ENCODE assay signal across 8 mouse cellular contexts in the genomic region with DNA sequence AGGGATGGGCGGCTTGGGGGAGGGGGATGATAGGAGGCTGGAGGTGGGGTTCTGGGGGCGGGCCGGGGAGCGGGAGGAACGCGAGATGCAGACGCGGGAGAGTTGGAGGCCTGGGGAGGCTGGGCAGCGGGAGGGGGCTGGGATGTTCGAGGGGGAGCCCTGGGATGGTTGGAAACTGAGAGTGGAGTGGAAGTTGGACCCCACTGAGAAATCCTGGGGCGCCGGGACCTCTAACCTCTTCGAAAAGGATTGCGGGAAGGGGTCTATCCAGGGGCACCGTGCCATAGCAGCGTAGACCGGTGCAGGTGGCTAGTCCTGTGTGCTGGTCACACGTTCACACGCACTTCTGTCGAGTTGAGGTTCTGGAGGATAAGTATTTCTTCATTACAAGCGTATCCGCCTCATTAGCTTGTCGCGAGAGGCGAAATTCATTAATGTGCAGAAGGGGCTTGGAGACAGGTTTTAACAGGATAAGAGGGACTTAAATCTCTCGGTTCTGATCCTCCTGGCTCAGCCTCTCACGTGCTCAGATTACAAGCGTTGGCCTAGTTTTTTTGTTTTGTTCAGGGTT. TPM values are rescaled to one million over a fixed set of nuclear protein-coding genes. Genes with fewer than 3 reads are reported as not detected.
DNase-seq lines count a peak whose midpoint lies in the region; ATAC-seq and TF ChIP-seq lines count a peak whose summit lies in the region.

No protein-coding gene starts in this region.

- H3K4me2 ChIP-seq in embryonic facial prominence, embryonic 15.5 days (replicated peaks) = peak overlapping the region; percentile 79
- peak overlapping the region; percentile 71 for H3K4me2 ChIP-seq in limb, embryonic 15.5 days
- peak overlapping the region; percentile 84 for H3K4me2 ChIP-seq in stomach, embryonic 15.5 days

- H3K4me1 ChIP-seq in embryonic facial prominence, embryonic 15.5 days = peaks cover 11% of the 10 kb centered on the region
- H3K4me1 ChIP-seq in limb, embryonic 15.5 days = peaks cover 19% of the 10 kb centered on the region
- peaks cover 8% of the 10 kb centered on the region; the same call in 1 of the 2 replicates for H3K4me1 ChIP-seq in stomach, embryonic 15.5 days

- H3K9ac ChIP-seq in embryonic facial prominence, embryonic 15.5 days = peak overlapping the region; percentile 53
- peak overlapping the region; percentile 76 for H3K9ac ChIP-seq in limb, embryonic 15.5 days
- H3K9ac ChIP-seq in stomach, embryonic 15.5 days = peak overlapping the region; percentile 53

- H3K36me3 ChIP-seq in embryonic facial prominence, embryonic 15.5 days = peaks cover 15% of the 10 kb centered on the region; the same call in 1 of the 2 replicates
- peaks cover 9% of the 10 kb centered on the region; the same call in 1 of the 2 replicates for H3K36me3 ChIP-seq in limb, embryonic 15.5 days
- 0 out of 2 replicates have a peak, but pooled peaks cover 4% of the 10 kb centered on the region for H3K36me3 ChIP-seq in stomach, embryonic 15.5 days

- TF ChIP-seq CTCF in layer of hippocampus, adult 2 months (conservative IDR thresholded peaks at IDR 0.05) = no peak

- no peak for DNase-seq in layer of hippocampus, adult 2 months (ENCODE audit: low spot score in 2 of 2)
- no peak for DNase-seq in layer of hippocampus, adult 9-11 months
- peak; percentile 55 for DNase-seq in MN1 (ENCODE audit: low spot score)
- DNase-seq in thymus, adult 18-20 months = no peak

- H3K9me3 ChIP-seq in embryonic facial prominence, embryonic 15.5 days (replicated peaks) = no peaks in the 10 kb centered on the region
- no peaks in the 10 kb centered on the region for H3K9me3 ChIP-seq in limb, embryonic 15.5 days
- no peaks in the 10 kb centered on the region for H3K9me3 ChIP-seq in stomach, embryonic 15.5 days

- H3K4me3 ChIP-seq in layer of hippocampus, adult 2 months = peak overlapping the region; percentile 80
- peak overlapping the region; percentile 65 for H3K4me3 ChIP-seq in embryonic facial prominence, embryonic 15.5 days (replicated peaks)
- peak overlapping the region; percentile 71 for H3K4me3 ChIP-seq in limb, embryonic 15.5 days
- peak overlapping the region; percentile 72 for H3K4me3 ChIP-seq in stomach, embryonic 15.5 days (replicated peaks)

- peak overlapping the region; percentile 91 for H3K27ac ChIP-seq in layer of hippocampus, adult 2 months
- H3K27ac ChIP-seq in embryonic facial prominence, embryonic 15.5 days (replicated peaks) = peak overlapping the region; percentile 53
- peak overlapping the region; percentile 86 for H3K27ac ChIP-seq in limb, embryonic 15.5 days
- peak overlapping the region; percentile 31; the same call in 1 of the 2 replicates for H3K27ac ChIP-seq in stomach, embryonic 15.5 days

- ATAC-seq in embryonic facial prominence, embryonic 15.5 days (ENCODE audit: insufficient number of reproducible peaks, low FRiP score, low TSS enrichment, low read depth) = no peak
- peak; percentile 13; the same call in 1 of the 2 replicates for ATAC-seq in limb, embryonic 15.5 days (ENCODE audit: insufficient number of reproducible peaks, low FRiP score, low TSS enrichment, low read depth)
- peak; percentile 3; the same call in 1 of the 2 replicates for ATAC-seq in stomach, embryonic 15.5 days (ENCODE audit: insufficient read depth, low FRiP score, low read depth)
- no peak for ATAC-seq in granulocyte monocyte progenitor cell, adult 5-6 weeks (replicated peaks; ENCODE audit: poor library complexity, severe bottlenecking)

- under 1% methylated on average over 28 of the region's 28 CpGs for WGBS in embryonic facial prominence, embryonic 15.5 days
- WGBS in limb, embryonic 15.5 days = under 1% methylated on average over 28 of the region's 28 CpGs
- WGBS in stomach, embryonic 15.5 days = 1% methylated on average over 24 of the region's 28 CpGs

- no peaks in the 10 kb centered on the region for H3K27me3 ChIP-seq in embryonic facial prominence, embryonic 15.5 days
- H3K27me3 ChIP-seq in limb, embryonic 15.5 days = no peaks in the 10 kb centered on the region
- H3K27me3 ChIP-seq in stomach, embryonic 15.5 days (replicated peaks) = no peaks in the 10 kb centered on the region

RNA-seq across cellular contexts. Expression of gene Zfp444, which starts 0.7 kb away (rescaled TPM):
- 10 to 100 TPM; 55.8 to 57.2 TPM for total RNA-seq in layer of hippocampus, adult 2 months (2021)
- polyA plus RNA-seq in embryonic facial prominence, embryonic 15.5 days (2015; fragmentation: Nextera tagmentation; extraction: Ambion mirVana) = 60.3 and 61.5 TPM in 2 replicates
- 52.8 and 55.9 TPM in 2 replicates for polyA plus RNA-seq in limb, embryonic 15.5 days (2015; fragmentation: Nextera tagmentation; extraction: Ambion mirVana)
- polyA plus RNA-seq in stomach, embryonic 15.5 days (2015; fragmentation: Nextera tagmentation; extraction: Ambion mirVana) = 46.8 and 49.6 TPM in 2 replicates
- total RNA-seq in granulocyte monocyte progenitor cell, adult 5-6 weeks (2014; fragmentation: Nextera tagmentation) = 11.6 and 14.7 TPM in 2 replicates
- total RNA-seq in granulocyte monocyte progenitor cell, adult 5-6 weeks (2017) = 20.1 and 23.3 TPM in 2 replicates

RNA-seq across cellular contexts. Expression of gene Zfp787, which starts 17.0 kb away (rescaled TPM):
- 10 to 100 TPM; 26.2 to 27.3 TPM for total RNA-seq in layer of hippocampus, adult 2 months (2021)
- 26.4 and 27.2 TPM in 2 replicates for polyA plus RNA-seq in embryonic facial prominence, embryonic 15.5 days (2015; fragmentation: Nextera tagmentation; extraction: Ambion mirVana)
- 18.8 and 19.8 TPM in 2 replicates for polyA plus RNA-seq in limb, embryonic 15.5 days (2015; fragmentation: Nextera tagmentation; extraction: Ambion mirVana)
- polyA plus RNA-seq in stomach, embryonic 15.5 days (2015; fragmentation: Nextera tagmentation; extraction: Ambion mirVana) = 26.0 and 28.1 TPM in 2 replicates
- 22.6 and 23.7 TPM in 2 replicates for total RNA-seq in granulocyte monocyte progenitor cell, adult 5-6 weeks (2014; fragmentation: Nextera tagmentation)
- 20.2 and 32.4 TPM in 2 replicates for total RNA-seq in granulocyte monocyte progenitor cell, adult 5-6 weeks (2017)

RNA-seq across cellular contexts. Expression of gene Galp, which starts 24.1 kb away (rescaled TPM):
- not detected for total RNA-seq in layer of hippocampus, adult 2 months (2021)
- not detected in 2 replicates for polyA plus RNA-seq in embryonic facial prominence, embryonic 15.5 days (2015; fragmentation: Nextera tagmentation; extraction: Ambion mirVana)
- not detected in 2 replicates for polyA plus RNA-seq in limb, embryonic 15.5 days (2015; fragmentation: Nextera tagmentation; extraction: Ambion mirVana)
- not detected in 2 replicates for polyA plus RNA-seq in stomach, embryonic 15.5 days (2015; fragmentation: Nextera tagmentation; extraction: Ambion mirVana)
- total RNA-seq in granulocyte monocyte progenitor cell, adult 5-6 weeks (2014; fragmentation: Nextera tagmentation) = not detected in 2 replicates
- total RNA-seq in granulocyte monocyte progenitor cell, adult 5-6 weeks (2017) = not detected in 2 replicates

RNA-seq across cellular contexts. Expression of gene Zscan5b, which starts 49.3 kb away (rescaled TPM):
- not detected for total RNA-seq in layer of hippocampus, adult 2 months (2021)
- polyA plus RNA-seq in embryonic facial prominence, embryonic 15.5 days (2015; fragmentation: Nextera tagmentation; extraction: Ambion mirVana) = not detected in 2 replicates
- not detected in 2 replicates for polyA plus RNA-seq in limb, embryonic 15.5 days (2015; fragmentation: Nextera tagmentation; extraction: Ambion mirVana)
- not detected in 2 replicates for polyA plus RNA-seq in stomach, embryonic 15.5 days (2015; fragmentation: Nextera tagmentation; extraction: Ambion mirVana)
- not detected in 2 replicates for total RNA-seq in granulocyte monocyte progenitor cell, adult 5-6 weeks (2014; fragmentation: Nextera tagmentation)
- not detected in 2 replicates for total RNA-seq in granulocyte monocyte progenitor cell, adult 5-6 weeks (2017)

Comparison
In these comparisons a context has a peak if more than half of its experiments do, and no peak if none do; other contexts are left out.
1. H3K27ac ChIP-seq: peak in every context shown above with its lines; median percentile 91 in layer of hippocampus, adult 2 months; 86 in limb, embryonic 15.5 days; 53 in embryonic facial prominence, embryonic 15.5 days; 31 in stomach, embryonic 15.5 days.
2. ATAC-seq: peak in limb, embryonic 15.5 days (single experiment) and stomach, embryonic 15.5 days (single experiment); none in embryonic facial prominence, embryonic 15.5 days (single experiment) and granulocyte monocyte progenitor cell, adult 5-6 weeks (single experiment).
3. Peak in every context shown above with its lines, with median percentiles within 50 percentile points of each other: H3K4me3 ChIP-seq, H3K4me2 ChIP-seq and H3K9ac ChIP-seq.